Mouse (Mus musculus) spleen, embryonic (tissue): Measurements from ENCODE around the gene Robo1.
"Not testable (repeated sequence)": the region's sequence is repeated elsewhere in the genome, so short reads cannot be mapped to it uniquely, and the experiment has no call there.

Source experiments
- CTCF ChIA-PET: fragments of 350-600 bp; sonication (Branson Sonifier 250); formaldehyde crosslinking; loops from one replicate; lab custom pipeline; 2022; lab: Charles Lee

The Robo1 gene

GRCm38 (mm10) chr16:72444428-72445135 is 136.5 kb downstream of the Robo1 start:
- CTCF ChIA-PET: interaction anchor here (0.7 kb wide), 1 partner anchor 131 kb away, joined by 8 read pairs; no protein-coding TSS in a partner anchor

GRCm38 (mm10) chr16:72458155-72458554 is 150.0 kb downstream of the Robo1 start:
- CTCF ChIA-PET: no interaction called here

- CTCF ChIA-PET: no interaction called here
Measured at GRCm38 (mm10) chr16:72458576-72458975, 150.5 kb downstream of the Robo1 start.

GRCm38 (mm10) chr16:72465696-72466095 is 157.6 kb downstream of the Robo1 start:
- CTCF ChIA-PET: no interaction called here

GRCm38 (mm10) chr16:72470037-72470673 is 162.0 kb downstream of the Robo1 start:
- CTCF ChIA-PET: no interaction called here

- CTCF ChIA-PET: no interaction called here
Measured at GRCm38 (mm10) chr16:72510716-72511199, 202.7 kb downstream of the Robo1 start.

GRCm38 (mm10) chr16:72531337-72531736 is 223.2 kb downstream of the Robo1 start:
- CTCF ChIA-PET: no interaction called here

GRCm38 (mm10) chr16:72533900-72534571 is 225.9 kb downstream of the Robo1 start:
- CTCF ChIA-PET: no interaction called here

- CTCF ChIA-PET: no interaction called here
Measured at GRCm38 (mm10) chr16:72538171-72538570, 230.1 kb downstream of the Robo1 start.

- CTCF ChIA-PET: no interaction called here
Measured at GRCm38 (mm10) chr16:72543928-72544327, 235.8 kb downstream of the Robo1 start.

- CTCF ChIA-PET: no interaction called here
Measured at GRCm38 (mm10) chr16:72544950-72545349, 236.8 kb downstream of the Robo1 start.

GRCm38 (mm10) chr16:72551672-72552243 is 243.7 kb downstream of the Robo1 start:
- CTCF ChIA-PET: no interaction called here

- CTCF ChIA-PET: no interaction called here
Measured at GRCm38 (mm10) chr16:72553713-72554112, 245.6 kb downstream of the Robo1 start.

GRCm38 (mm10) chr16:72562149-72562548 is 254.0 kb downstream of the Robo1 start:
- CTCF ChIA-PET: not testable (repeated sequence)

- CTCF ChIA-PET: no interaction called here
Measured at GRCm38 (mm10) chr16:72563196-72563963, 255.3 kb downstream of the Robo1 start.

GRCm38 (mm10) chr16:72575171-72575570 is 267.1 kb downstream of the Robo1 start:
- CTCF ChIA-PET: no interaction called here

GRCm38 (mm10) chr16:72576956-72577355 is 268.9 kb downstream of the Robo1 start:
- CTCF ChIA-PET: no interaction called here

GRCm38 (mm10) chr16:72584454-72585159 is 276.5 kb downstream of the Robo1 start:
- CTCF ChIA-PET: no interaction called here

- CTCF ChIA-PET: no interaction called here
Measured at GRCm38 (mm10) chr16:72585160-72585813, 277.2 kb downstream of the Robo1 start.

GRCm38 (mm10) chr16:72587376-72588072 is 279.4 kb downstream of the Robo1 start:
- CTCF ChIA-PET: no interaction called here
